Mouse (Mus musculus) ES-E14 (cell line): ENCODE data around the gene Zfp988. TPM values are rescaled to one million over a fixed set of nuclear protein-coding genes. Genes with fewer than 3 reads are reported as not detected.
"Not testable (repeated sequence)": the region's sequence is repeated elsewhere in the genome, so short reads cannot be mapped to it uniquely, and the experiment has no call there.

ENCODE experiments used
- DNase-seq: peaks from one replicate; pipeline ENCODE4 v3.0.0-alpha.2; 2013; ENCODE audit warnings: low read depth, low spot score
- H3K27ac ChIP-seq: 2 replicates; pipeline ENCODE4 v1.5.1; 2012; ENCODE audit warnings: low read depth, mild to moderate bottlenecking, low read length, moderate library complexity, mixed read lengths; ENCODE audit not compliant: poor library complexity, insufficient read depth, severe bottlenecking
- H3K36me3 ChIP-seq: 2 replicates; pipeline ENCODE4 v1.6.1; 2012; ENCODE audit warnings: mild to moderate bottlenecking, low read length, moderate library complexity, mixed read lengths; ENCODE audit not compliant: control insufficient read depth, poor library complexity, insufficient read depth, severe bottlenecking
- H3K4me1 ChIP-seq, 2 experiments: fragments of 150-350 bp in 1 of 2; sonication (generic) in 1 of 2; 2 replicates each; pipeline ENCODE4 v1.6.1; 2012; ENCODE audit warnings: low read length in 2 of 2, mild to moderate bottlenecking in 1 of 2, mixed read lengths in 1 of 2; ENCODE audit not compliant: control insufficient read depth in 2 of 2, insufficient read depth in 2 of 2, poor library complexity in 1 of 2
- H3K4me3 ChIP-seq, 2 experiments: fragments of 150-350 bp in 1 of 2; sonication (generic) in 1 of 2; 2 replicates each; pipeline ENCODE4 v1.5.1; 2012; ENCODE audit warnings: low read length in 2 of 2, low read depth in 1 of 2, mild to moderate bottlenecking in 1 of 2, mixed read lengths in 1 of 2; ENCODE audit not compliant: insufficient read depth in 1 of 2, poor library complexity in 1 of 2, severe bottlenecking in 1 of 2
- H3K9ac ChIP-seq: 2 replicates; pipeline ENCODE4 v1.6.1; 2012; ENCODE audit warnings: low read depth, mild to moderate bottlenecking, low read length, mixed read lengths; ENCODE audit not compliant: poor library complexity, insufficient read depth, severe bottlenecking
- H3K9me3 ChIP-seq: fragments of 150-350 bp; sonication (generic); 2 replicates; pipeline ENCODE4 v1.6.1; 2012; ENCODE audit warnings: low read depth, mild to moderate bottlenecking, low read length; ENCODE audit not compliant: control insufficient read depth, insufficient read depth
- ZC3H11A ChIP-seq: IDR thresholded peaks from 2 replicates; pipeline ENCODE4 v1.6.1; 2012; ENCODE audit warnings: low read depth, mild to moderate bottlenecking, inconsistent platforms, low read length, borderline replicate concordance
- in situ Hi-C, 2 experiments: fragments of 600-800 bp; cut with MboI; formaldehyde crosslinking; loops; one replicate each; pipeline ENCODE4 v1.15.1; 2025; ENCODE audit warnings: low sequenced_read_pairs in 2 of 2, inconsistent platforms in 1 of 2; ENCODE audit not compliant: unreplicated experiment in 2 of 2
- total RNA-seq: library from RNA; depleted of rRNA; stranded (reverse); fragments of 300-350 nt; gene quantifications from 2 replicates; pipeline ENCODE4 v1.2.3, GENCODE M21; 2012

The Zfp988 gene
- total RNA-seq, 1 experiment, result 88.8 TPM

DNA sequence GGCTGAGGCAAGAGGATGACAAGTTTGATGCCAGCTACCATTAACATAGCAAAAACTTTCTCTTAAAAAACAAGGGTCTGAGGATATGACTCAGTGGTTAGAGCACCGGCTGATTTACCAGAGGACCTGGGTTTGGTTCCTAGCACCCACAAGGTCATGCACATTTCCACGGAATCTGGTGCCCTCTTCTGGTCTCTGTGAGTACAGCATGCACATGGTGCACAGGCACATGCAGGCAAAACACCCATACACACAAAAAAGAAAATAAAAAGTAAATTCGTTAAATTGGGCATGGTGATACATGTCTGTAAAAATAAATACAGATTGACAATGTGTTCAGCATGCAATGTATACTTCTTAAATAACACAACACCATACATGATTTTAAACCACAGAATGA lies 34.8 kb downstream of the Zfp988 start:
- not testable (repeated sequence) for H3K36me3 ChIP-seq, H3K4me1 ChIP-seq, H3K9me3 ChIP-seq, H3K27ac ChIP-seq, DNase-seq, H3K9ac ChIP-seq, H3K4me3 ChIP-seq
- peak; percentile 29; the same call in 1 of the 2 replicates for TF ChIP-seq ZC3H11A
- in situ Hi-C loops, result loop anchor here in 1 of 2 experiments (25.0 kb wide), 1 partner anchor 1803 kb away; no protein-coding TSS in a partner anchor

- H3K27ac ChIP-seq, H3K9me3 ChIP-seq, H3K36me3 ChIP-seq, DNase-seq, H3K4me1 ChIP-seq, H3K4me3 ChIP-seq, H3K9ac ChIP-seq: not testable (repeated sequence)
- in situ Hi-C loops, result loop anchor here in 1 of 2 experiments (25.0 kb wide), 1 partner anchor 1804 kb away; no protein-coding TSS in a partner anchor
Observed at GRCm38 (mm10) chr4:147340876-147341275, 35.4 kb downstream of the Zfp988 start.

DNA sequence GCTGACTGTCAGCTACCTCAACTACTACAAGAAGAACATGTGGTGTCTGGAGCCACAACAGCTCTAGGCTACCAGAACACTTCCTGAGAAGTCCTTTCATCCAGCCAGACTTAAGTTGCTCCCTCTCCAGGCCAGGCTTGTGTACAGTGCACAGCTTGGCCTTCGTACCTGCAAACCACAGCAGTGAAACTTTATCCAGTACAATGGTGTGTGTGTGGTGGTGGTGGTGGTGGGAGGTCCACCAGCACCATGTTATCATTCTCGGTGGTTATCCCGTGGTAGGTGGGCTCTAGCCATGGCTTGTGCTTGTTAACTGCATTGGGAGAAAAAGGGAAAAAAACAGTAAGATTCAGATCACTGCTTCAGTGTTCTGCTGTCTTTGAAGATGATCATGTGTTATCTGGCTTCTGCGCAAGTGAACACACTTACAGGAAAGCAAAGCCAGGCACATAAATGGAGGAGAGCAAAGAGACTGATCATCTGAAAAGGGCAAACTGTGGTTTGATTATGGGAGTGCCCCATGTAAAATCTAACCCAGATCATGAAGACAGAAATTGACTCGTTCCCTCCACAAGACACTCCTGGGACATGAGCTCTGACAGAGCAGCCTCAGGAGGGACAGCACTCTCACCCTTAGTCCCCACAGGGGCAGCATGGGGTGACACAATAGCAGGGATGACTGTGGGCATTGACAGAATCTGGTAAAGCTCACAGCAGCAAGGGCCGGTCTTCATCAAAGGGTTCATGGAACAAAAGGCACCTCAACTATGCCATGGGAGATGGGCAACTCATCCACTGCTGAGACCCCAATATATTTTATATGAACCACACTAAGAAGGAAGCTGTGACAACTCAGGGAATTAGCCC lies 37.8 kb downstream of the Zfp988 start:
- not testable (repeated sequence) for H3K36me3 ChIP-seq, H3K4me3 ChIP-seq, H3K27ac ChIP-seq, H3K9me3 ChIP-seq, H3K4me1 ChIP-seq, DNase-seq, H3K9ac ChIP-seq
- in situ Hi-C loops, result loop anchor here in 1 of 2 experiments (25.0 kb wide), 1 partner anchor 1806 kb away; no protein-coding TSS in a partner anchor

DNA sequence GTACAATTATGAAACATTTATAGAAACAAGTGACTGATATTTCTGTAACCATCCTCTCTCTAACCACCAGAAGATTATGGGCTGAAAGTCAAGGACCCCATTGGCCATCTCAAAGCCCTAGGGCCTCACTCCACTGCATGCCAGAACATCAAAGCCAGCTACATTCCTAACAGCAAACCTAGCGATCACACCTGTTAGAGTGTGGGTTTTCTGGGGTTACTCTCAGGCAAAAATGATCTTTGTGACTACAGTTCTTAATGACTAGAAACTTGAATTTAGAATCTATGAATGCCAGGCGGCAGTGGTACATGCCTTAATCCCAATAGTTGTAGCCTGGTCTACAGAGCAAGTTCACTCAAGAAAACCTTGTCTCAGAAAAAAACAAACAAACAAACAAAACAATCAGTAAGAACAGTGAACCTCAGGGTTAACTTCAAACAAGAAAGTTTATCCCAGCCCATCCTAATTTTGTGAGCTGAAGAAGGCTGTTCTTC lies 39.6 kb downstream of the Zfp988 start:
- not testable (repeated sequence) for H3K36me3 ChIP-seq, H3K4me3 ChIP-seq, H3K4me1 ChIP-seq, H3K27ac ChIP-seq, H3K9ac ChIP-seq, DNase-seq, H3K9me3 ChIP-seq
- in situ Hi-C loops, result loop anchor here in 1 of 2 experiments (25.0 kb wide), 1 partner anchor 1808 kb away; no protein-coding TSS in a partner anchor

DNA sequence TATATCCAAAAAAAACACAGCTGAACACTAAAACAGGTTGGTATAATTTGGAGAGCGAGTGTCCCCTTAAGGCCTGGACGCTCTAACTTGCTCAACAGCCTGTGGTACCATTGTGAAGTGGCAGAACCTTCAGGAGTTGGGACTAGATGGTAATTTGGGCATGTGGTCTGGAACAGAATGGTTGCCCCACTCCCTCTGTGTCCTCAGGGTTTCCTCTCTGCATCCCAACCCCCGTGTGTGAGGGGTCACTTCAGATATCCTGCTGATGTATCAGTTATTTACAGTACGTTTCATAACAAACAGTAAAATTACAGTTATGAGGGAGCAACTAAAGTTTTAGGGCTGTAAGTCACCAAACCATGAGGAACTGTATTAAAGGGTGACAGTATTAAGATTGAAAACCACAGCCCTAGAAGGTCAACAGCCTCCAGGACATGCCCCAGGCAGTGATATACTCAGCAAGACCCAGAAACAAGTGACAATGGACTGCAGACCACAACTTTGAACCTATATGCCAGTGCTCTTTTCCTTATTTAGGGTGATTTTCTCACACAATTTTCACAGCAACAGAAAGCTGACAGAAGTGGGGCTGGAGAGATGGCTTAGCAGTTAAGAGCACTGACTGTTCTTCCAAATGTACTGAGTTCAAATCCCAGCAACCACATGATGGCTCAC lies 41.0 kb downstream of the Zfp988 start:
- not testable (repeated sequence) for H3K36me3 ChIP-seq, DNase-seq, H3K4me3 ChIP-seq, H3K9me3 ChIP-seq, H3K4me1 ChIP-seq, H3K9ac ChIP-seq, H3K27ac ChIP-seq
- in situ Hi-C loops, result loop anchor here in 1 of 2 experiments (25.0 kb wide), 1 partner anchor 1809 kb away; no protein-coding TSS in a partner anchor

GRCm38 (mm10) chr4:147347300-147347699 lies 41.8 kb downstream of the Zfp988 start:
- not testable (repeated sequence) for H3K9ac ChIP-seq, H3K9me3 ChIP-seq, DNase-seq, H3K4me1 ChIP-seq, H3K4me3 ChIP-seq, H3K36me3 ChIP-seq, H3K27ac ChIP-seq
- in situ Hi-C loops, result loop anchor here in 1 of 2 experiments (25.0 kb wide), 1 partner anchor 1810 kb away; no protein-coding TSS in a partner anchor

DNA sequence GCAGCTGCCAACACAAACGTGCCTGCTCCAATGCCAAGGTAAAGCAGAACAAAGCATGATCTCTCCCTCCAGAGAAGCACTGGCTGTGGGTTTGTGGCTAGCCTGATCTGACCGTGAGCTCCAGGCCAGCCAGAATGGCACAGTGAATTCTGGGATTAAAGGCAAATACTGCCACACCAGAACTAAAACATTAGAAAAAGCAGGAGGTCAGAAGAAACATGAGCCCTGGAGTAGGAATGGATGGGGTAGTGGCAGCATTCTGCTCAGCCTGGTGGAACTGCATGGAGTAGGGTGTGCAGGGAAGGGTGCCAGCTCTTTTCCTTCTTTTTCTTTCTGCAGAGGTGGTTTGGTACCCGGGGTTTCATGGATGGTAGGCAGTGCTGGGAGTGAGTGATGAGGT lies 42.4 kb downstream of the Zfp988 start:
- not testable (repeated sequence) for H3K4me1 ChIP-seq, H3K27ac ChIP-seq, H3K36me3 ChIP-seq, DNase-seq, H3K9ac ChIP-seq, H3K9me3 ChIP-seq, H3K4me3 ChIP-seq
- in situ Hi-C loops, result loop anchor here in 1 of 2 experiments (25.0 kb wide), 1 partner anchor 1811 kb away; no protein-coding TSS in a partner anchor
